Mouse (Mus musculus) neural tube, embryonic 10.5 days (tissue): Measurements from ENCODE around the gene Stoml2.
"Not testable (repeated sequence)": the region's sequence is repeated elsewhere in the genome, so short reads cannot be mapped to it uniquely, and the experiment has no call there.

Experiments
- DNase-seq: peaks from one replicate; pipeline ENCODE4 v3.0.0-alpha.2; 2017; ENCODE audit warnings: low spot score; ENCODE audit errors: extremely low spot score

Gene Stoml2

GRCm38 (mm10) chr4:43004951-43005350 lies 26.6 kb downstream of the Stoml2 start:
- DNase-seq: no peak

DNA sequence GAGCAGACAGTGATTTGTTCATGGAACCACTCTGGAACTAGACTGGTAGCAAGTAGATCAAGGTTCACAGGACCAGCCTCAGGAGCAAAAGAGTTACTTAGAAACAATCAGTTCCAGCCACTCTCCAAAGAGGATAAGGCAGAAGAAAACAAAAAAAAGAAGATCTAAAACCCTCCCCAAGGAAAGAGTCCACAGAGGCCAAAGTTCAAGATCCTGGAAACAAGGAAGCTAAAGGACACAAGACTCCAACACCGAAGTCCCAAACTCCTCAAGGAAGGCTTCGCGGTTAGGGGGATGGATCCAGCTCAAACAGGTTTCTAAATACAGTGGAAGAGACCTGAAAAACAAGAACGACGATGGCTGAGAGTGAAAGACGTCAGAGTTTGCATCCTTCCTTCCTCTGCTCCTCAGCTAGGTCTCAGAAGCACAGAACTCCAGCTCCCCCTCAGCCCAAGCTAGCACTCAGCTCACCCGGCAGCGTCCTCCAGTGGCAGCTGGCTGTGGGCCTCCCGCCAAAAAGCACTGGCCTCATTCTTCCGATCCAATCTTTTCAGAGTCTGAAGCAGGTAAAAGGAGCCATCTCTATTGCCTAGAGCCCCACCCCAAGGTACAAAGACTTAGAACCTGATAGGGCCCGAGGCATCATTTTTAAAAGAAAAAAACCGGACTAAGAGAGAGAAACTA lies 28.6 kb downstream of the Stoml2 start:
- no peak for DNase-seq

- DNase-seq: no peak
These were observed 30.2 kb downstream of the Stoml2 start for GRCm38 (mm10) chr4:43001272-43001671.

DNA sequence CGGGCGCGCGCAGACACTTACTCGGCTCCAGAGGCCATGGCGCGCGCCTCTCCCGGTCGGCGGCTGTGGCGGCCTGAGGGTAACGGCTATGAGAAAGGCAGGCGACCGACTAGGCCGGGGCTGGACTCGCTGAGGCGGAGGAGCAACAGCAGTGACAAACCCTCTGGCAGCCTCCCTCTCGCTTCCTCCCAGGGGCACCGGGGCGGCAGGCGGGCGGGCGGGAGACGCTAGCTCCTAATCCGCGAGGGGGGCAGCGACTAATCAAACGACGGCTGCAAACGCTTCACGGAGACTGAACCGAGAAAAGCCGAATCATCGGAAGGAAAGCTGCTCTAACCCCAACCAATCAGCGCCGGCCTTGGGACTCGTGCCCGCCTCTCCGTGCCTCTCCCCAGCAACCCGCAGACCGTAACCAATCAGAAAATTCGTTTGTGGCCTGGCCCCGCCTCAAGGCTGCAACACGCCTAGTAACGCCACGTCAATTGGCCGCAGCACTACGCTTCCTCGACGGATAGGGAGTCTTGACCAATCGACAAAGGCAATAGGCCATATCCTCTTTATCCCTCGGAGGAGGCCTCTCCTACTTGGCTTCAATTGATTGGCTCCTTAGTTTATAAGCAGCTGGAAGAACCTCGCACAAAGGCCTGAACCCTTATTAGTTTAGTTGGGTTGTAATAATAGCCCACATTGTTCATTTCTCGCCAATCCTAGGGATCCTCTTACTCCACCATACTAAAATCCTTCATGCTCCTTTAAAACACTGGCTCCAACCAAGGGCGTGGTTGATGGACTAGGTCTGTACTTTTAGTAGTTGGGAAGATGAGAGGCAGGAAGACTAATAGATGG lies 31.1 kb downstream of the Stoml2 start, which contains the start of gene Vcp:
Gene Vcp, minus strand, starts transcription at position 367 of the 846 bp plus-strand sequence.
- peak; percentile 97 for DNase-seq

GRCm38 (mm10) chr4:42999451-43000140 lies 31.9 kb downstream of the Stoml2 start:
- peak; percentile 88 for DNase-seq

- DNase-seq: no peak
These were observed 33.5 kb downstream of the Stoml2 start for GRCm38 (mm10) chr4:42998022-42998421.

DNA sequence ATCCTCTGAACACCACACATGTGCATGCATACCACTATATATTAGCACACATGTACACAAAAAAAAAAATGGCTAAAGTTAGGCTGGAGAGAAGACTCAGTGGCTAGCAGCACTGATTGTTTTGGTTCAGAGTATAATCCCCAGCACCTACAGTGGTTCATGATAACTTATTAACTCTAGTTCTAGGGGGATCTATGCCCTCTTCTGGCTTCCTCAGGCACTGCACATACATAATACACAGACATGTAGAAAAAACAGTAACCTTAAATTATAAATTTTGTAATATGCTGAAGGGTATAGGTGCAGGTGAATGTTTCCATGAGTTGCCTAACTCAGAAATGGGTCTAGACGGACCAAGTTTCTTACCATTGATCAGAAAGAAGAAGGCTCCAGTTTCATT lies 43.2 kb downstream of the Stoml2 start:
- no peak for DNase-seq

DNA sequence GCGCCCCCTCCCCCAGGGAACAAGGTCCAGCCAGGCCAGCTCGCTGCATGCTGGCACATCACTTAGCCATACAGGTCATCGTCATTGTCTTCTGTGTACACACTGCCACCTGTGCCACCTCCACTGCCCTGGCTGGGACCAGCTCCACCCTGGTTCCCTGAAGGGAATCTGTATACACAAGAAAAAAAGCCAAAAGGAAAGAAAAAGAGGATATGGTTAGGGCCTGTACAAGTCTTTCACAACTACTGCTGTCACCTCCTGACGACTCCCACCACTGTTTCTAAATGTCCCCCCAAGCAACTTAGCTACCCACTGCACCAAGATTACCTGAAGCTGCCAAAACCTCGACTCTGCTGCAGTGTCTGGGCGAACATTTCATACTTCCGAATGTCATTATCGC lies 51.0 kb downstream of the Stoml2 start:
- not testable (repeated sequence) for DNase-seq

DNA sequence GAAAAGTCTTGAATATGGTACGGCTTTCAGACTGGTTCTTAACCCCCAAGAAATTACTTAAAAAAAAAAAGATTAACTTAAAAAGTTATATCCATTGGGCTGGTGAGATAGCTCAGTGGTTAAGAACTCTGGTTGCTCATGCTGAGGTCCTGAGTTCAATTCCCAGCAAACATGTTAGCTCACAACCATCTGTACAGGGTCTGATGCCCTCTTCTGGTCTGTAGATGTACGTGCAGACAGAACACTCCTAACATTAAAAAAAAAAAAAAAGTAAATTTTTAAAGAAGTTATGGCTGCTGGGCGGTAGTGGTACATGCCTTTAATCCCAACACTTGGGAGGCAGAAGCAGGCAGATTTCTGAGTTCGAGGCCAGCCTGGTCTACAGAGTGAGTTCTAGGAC lies 53.4 kb downstream of the Stoml2 start:
- DNase-seq: no peak
